Mouse (Mus musculus) spleen, postnatal 14 days (tissue): ENCODE measurements around the gene Lrrc58.
A peak's percentile ranks its signal among the peaks of the same experiment; 100 is the strongest.

Experiments
- DNase-seq, 2 experiments: peaks; one replicate each; pipeline ENCODE4 v3.0.0; 2021 to 2022; ENCODE audit warnings: low spot score in 2 of 2

Gene Lrrc58

GRCm38 (mm10) chr16:37867791-37868505 is at the start of gene Lrrc58:
TSS of gene Lrrc58 (plus strand) at chr16:37868389.
- peak; percentile 53 to 63 for DNase-seq

- no peak for DNase-seq
These were observed 44.2 kb upstream of the Lrrc58 start for GRCm38 (mm10) chr16:37823949-37824348.

- DNase-seq, result no peak
These were observed 43.2 kb upstream of the Lrrc58 start for GRCm38 (mm10) chr16:37824778-37825505.

GRCm38 (mm10) chr16:37826286-37826685 is 41.9 kb upstream of the Lrrc58 start:
- no peak for DNase-seq

- no peak for DNase-seq
These were observed 37.1 kb upstream of the Lrrc58 start for GRCm38 (mm10) chr16:37831041-37831440.

- DNase-seq, result no peak
These were observed 30.6 kb upstream of the Lrrc58 start for GRCm38 (mm10) chr16:37837571-37837970.

- DNase-seq, result no peak
These were observed 25.8 kb upstream of the Lrrc58 start for GRCm38 (mm10) chr16:37842439-37842838.

- no peak for DNase-seq
These were observed 24.4 kb upstream of the Lrrc58 start for GRCm38 (mm10) chr16:37843740-37844139.

GRCm38 (mm10) chr16:37845202-37845925 is 22.8 kb upstream of the Lrrc58 start:
- no peak for DNase-seq

GRCm38 (mm10) chr16:37847081-37847480 is 21.1 kb upstream of the Lrrc58 start:
- DNase-seq, result no peak

- no peak for DNase-seq
These were observed 16.8 kb upstream of the Lrrc58 start for GRCm38 (mm10) chr16:37851366-37851765.

- no peak for DNase-seq
These were observed 14.9 kb upstream of the Lrrc58 start for GRCm38 (mm10) chr16:37853279-37853678.

GRCm38 (mm10) chr16:37854054-37854453 is 14.1 kb upstream of the Lrrc58 start:
- no peak for DNase-seq

- no peak for DNase-seq
These were observed 13.6 kb upstream of the Lrrc58 start for GRCm38 (mm10) chr16:37854593-37854992.

GRCm38 (mm10) chr16:37855583-37855982 is 12.6 kb upstream of the Lrrc58 start:
- DNase-seq, result no peak

GRCm38 (mm10) chr16:37856327-37856726 is 11.9 kb upstream of the Lrrc58 start:
- no peak for DNase-seq

GRCm38 (mm10) chr16:37857495-37857894 is 10.7 kb upstream of the Lrrc58 start:
- DNase-seq, result no peak

- no peak for DNase-seq
These were observed 8.0 kb upstream of the Lrrc58 start for GRCm38 (mm10) chr16:37860213-37860612.

- DNase-seq, result no peak
These were observed 7.2 kb upstream of the Lrrc58 start, which contains the start of gene Gm36028 for GRCm38 (mm10) chr16:37861029-37861428. TSS of gene Gm36028 (minus strand) at chr16:37861146.

- no peak for DNase-seq
These were observed 4.3 kb upstream of the Lrrc58 start for GRCm38 (mm10) chr16:37863876-37864275.

GRCm38 (mm10) chr16:37865841-37866240 is 2.3 kb upstream of the Lrrc58 start:
- no peak for DNase-seq
